Mouse (Mus musculus): ENCODE measurements around the gene C2cd4a. TPM values are rescaled to one million over a fixed set of nuclear protein-coding genes. Genes with fewer than 3 reads are reported as not detected.

Gene C2cd4a
- polyA plus RNA-seq, 1 experiment from 2014 or later = 0.78 TPM

- Histone ChIP-seq H3K4me3 (replicated peaks) (peak overlapping the region; percentile 56), H3K4me1 (peaks cover 16% of the 10 kb centered on the region), H3K9me3 (replicated peaks) (no peaks in the 10 kb centered on the region), H3K36me3 (no peaks in the 10 kb centered on the region), H3K27me3 (replicated peaks) (peaks cover 38% of the 10 kb centered on the region), H3K9ac (replicated peaks) (peak overlapping the region; percentile 57), H3K4me2 (peak overlapping the region; percentile 80), H3K27ac (replicated peaks) (peak overlapping the region; percentile 33; the same call in 1 of the 2 replicates)
- WGBS = 2% methylated on average over 78 of the region's 84 CpGs
- ATAC-seq (ENCODE audit: low FRiP score) = peak; percentile 86
These were observed 1.4 kb downstream of the C2cd4a start for GRCm38 (mm10) chr9:67830411-67831358.

DNA sequence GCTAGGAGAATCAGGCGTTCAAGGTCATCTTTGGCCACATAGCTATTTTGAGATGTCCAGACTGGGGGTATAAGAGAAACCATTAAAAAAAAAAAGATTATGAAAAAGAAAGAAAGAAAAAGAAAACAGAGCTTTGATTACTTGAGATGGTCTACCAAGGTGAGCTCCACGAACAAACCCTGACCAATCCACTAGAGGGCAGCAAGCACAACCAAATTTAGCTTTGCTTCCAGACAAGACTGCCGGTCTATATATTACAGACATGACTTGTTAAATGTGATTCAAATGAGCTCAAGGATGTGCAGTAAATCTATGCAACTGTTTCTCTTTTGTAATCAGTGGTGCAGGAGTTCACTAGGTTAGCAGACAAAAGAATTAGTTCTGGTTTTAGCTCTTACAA is 3.9 kb downstream of the C2cd4a start:
- H3K36me3 ChIP-seq = no peaks in the 10 kb centered on the region
- H3K4me1 ChIP-seq = peaks cover 16% of the 10 kb centered on the region
- H3K9ac ChIP-seq (replicated peaks) = no peak overlapping the region
- 13% methylated on average over 3 of the region's 3 CpGs for WGBS
- no peak overlapping the region for H3K4me2 ChIP-seq
- H3K27me3 ChIP-seq (replicated peaks) = peaks cover 33% of the 10 kb centered on the region
- H3K4me3 ChIP-seq (replicated peaks) = no peak overlapping the region
- ATAC-seq (ENCODE audit: low FRiP score) = no peak
- H3K9me3 ChIP-seq (replicated peaks) = 0 out of 2 replicates have a peak, but pooled peaks cover 2% of the 10 kb centered on the region
- no peak overlapping the region for H3K27ac ChIP-seq (replicated peaks)

- ATAC-seq (ENCODE audit: low FRiP score) = no peak
- H3K9ac ChIP-seq (replicated peaks) = no peak overlapping the region
- H3K4me3 ChIP-seq (replicated peaks) = no peak overlapping the region
- no peaks in the 10 kb centered on the region for H3K4me1 ChIP-seq
- H3K4me2 ChIP-seq = no peak overlapping the region
- 0 out of 2 replicates have a peak, but pooled peaks cover 2% of the 10 kb centered on the region for H3K9me3 ChIP-seq (replicated peaks)
- H3K36me3 ChIP-seq = no peaks in the 10 kb centered on the region
- H3K27ac ChIP-seq (replicated peaks) = no peak overlapping the region
- WGBS = 88% methylated on average over 7 of the region's 7 CpGs
- H3K27me3 ChIP-seq (replicated peaks) = peaks cover 14% of the 10 kb centered on the region
These were observed 6.6 kb downstream of the C2cd4a start for GRCm38 (mm10) chr9:67825527-67825926.

- 86% methylated on average over 5 of the region's 5 CpGs for WGBS
- no peak for ATAC-seq (ENCODE audit: low FRiP score)
- Histone ChIP-seq H3K4me1 (no peaks in the 10 kb centered on the region), H3K4me3 (replicated peaks) (no peak overlapping the region), H3K27me3 (replicated peaks) (no peaks in the 10 kb centered on the region), H3K36me3 (no peaks in the 10 kb centered on the region), H3K9me3 (replicated peaks) (0 out of 2 replicates have a peak, but pooled peaks cover 2% of the 10 kb centered on the region), H3K27ac (replicated peaks) (no peak overlapping the region), H3K9ac (replicated peaks) (no peak overlapping the region), H3K4me2 (no peak overlapping the region)
These were observed 9.0 kb downstream of the C2cd4a start for GRCm38 (mm10) chr9:67823131-67823530.

- no peak for ATAC-seq (ENCODE audit: low FRiP score)
- H3K9me3 ChIP-seq (replicated peaks) = no peaks in the 10 kb centered on the region
- no peak overlapping the region for H3K4me2 ChIP-seq
- H3K9ac ChIP-seq (replicated peaks) = no peak overlapping the region
- H3K4me1 ChIP-seq = no peaks in the 10 kb centered on the region
- 86% methylated on average over 4 of the region's 4 CpGs for whole genome bisulfite sequencing
- no peak overlapping the region for H3K4me3 ChIP-seq (replicated peaks)
- no peak overlapping the region for H3K27ac ChIP-seq (replicated peaks)
- no peaks in the 10 kb centered on the region for H3K27me3 ChIP-seq (replicated peaks)
- no peaks in the 10 kb centered on the region for H3K36me3 ChIP-seq
These were observed 13.5 kb downstream of the C2cd4a start for GRCm38 (mm10) chr9:67818668-67818950.

DNA sequence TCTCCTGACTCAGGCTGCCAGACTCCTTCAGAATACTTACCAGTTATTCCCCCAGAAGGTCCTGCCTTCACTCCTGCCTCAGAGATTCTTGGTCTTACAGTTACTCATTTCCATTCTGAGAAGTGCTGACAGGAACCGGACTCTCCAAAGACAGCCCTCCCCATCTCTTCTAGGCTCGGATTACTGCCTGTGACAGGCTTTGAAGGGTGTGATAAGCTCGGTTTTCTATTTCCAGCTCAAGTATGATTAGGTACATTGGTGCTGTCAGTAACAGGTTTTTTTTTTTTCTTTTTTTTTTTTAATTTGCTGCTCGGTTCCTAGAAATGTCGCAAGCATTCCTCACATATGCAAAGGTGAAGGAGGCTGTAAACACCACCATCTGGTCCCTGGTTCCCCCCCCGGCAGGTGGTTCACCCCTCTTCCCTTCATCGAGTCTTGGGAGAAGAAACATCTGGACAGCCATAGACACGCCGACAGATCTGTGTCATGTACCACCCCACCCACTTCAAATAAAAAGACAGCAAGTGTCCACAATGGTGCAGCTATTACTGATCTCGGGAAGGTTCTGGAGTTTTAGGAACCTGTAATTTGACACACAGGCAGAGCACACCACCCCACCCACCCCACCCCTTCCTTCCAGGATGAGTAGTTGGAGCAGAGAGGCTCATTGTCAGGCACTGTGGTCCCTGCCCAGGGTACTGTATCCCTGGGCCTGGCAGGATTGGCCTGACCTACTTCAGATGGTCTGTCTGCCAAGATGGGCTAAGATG is 14.0 kb downstream of the C2cd4a start:
- H3K4me2 ChIP-seq = no peak overlapping the region
- no peak overlapping the region for H3K27ac ChIP-seq (replicated peaks)
- ATAC-seq (ENCODE audit: low FRiP score) = no peak
- no peaks in the 10 kb centered on the region for H3K4me1 ChIP-seq
- no peaks in the 10 kb centered on the region for H3K27me3 ChIP-seq (replicated peaks)
- no peaks in the 10 kb centered on the region for H3K9me3 ChIP-seq (replicated peaks)
- no peaks in the 10 kb centered on the region for H3K36me3 ChIP-seq
- 72% methylated on average over 10 of the region's 10 CpGs for WGBS
- no peak overlapping the region for H3K4me3 ChIP-seq (replicated peaks)
- no peak overlapping the region for H3K9ac ChIP-seq (replicated peaks)

- ATAC-seq (ENCODE audit: low FRiP score) = no peak
- no peaks in the 10 kb centered on the region for H3K9me3 ChIP-seq (replicated peaks)
- no peak overlapping the region for H3K9ac ChIP-seq (replicated peaks)
- 75% methylated on average over 2 of the region's 2 CpGs for WGBS
- no peaks in the 10 kb centered on the region for H3K27me3 ChIP-seq (replicated peaks)
- no peaks in the 10 kb centered on the region for H3K4me1 ChIP-seq
- no peak overlapping the region for H3K4me3 ChIP-seq (replicated peaks)
- no peaks in the 10 kb centered on the region for H3K36me3 ChIP-seq
- H3K27ac ChIP-seq (replicated peaks) = no peak overlapping the region
- H3K4me2 ChIP-seq = no peak overlapping the region
These were observed 15.8 kb downstream of the C2cd4a start for GRCm38 (mm10) chr9:67816172-67816928.

- Histone ChIP-seq H3K27me3 (replicated peaks) (no peaks in the 10 kb centered on the region), H3K4me3 (replicated peaks) (no peak overlapping the region), H3K4me1 (no peaks in the 10 kb centered on the region), H3K9me3 (replicated peaks) (no peaks in the 10 kb centered on the region), H3K36me3 (no peaks in the 10 kb centered on the region), H3K27ac (replicated peaks) (no peak overlapping the region), H3K4me2 (no peak overlapping the region), H3K9ac (replicated peaks) (no peak overlapping the region)
- no peak for ATAC-seq (ENCODE audit: low FRiP score)
- WGBS = 15% methylated on average over 8 of the region's 8 CpGs
These were observed 18.3 kb downstream of the C2cd4a start for GRCm38 (mm10) chr9:67813665-67814337.

DNA sequence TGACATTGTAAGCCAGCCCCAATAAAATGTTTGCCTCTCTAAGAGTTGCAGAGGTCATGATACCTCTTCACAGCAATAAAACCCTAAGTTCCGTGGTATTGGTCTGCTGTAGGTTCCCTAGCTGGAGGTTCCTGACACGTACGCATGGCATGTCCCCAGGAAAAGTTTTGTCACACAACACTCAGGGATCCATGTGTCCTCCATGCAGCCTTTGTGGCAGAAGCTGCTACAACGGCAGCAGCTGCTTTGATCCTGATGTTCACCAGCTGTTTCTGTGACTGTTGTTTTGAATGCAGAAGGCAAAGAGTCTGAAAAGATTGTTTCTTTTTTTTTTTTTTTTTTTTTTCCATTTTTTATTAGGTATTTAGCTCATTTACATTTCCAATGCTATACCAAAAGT is 19.0 kb downstream of the C2cd4a start:
- no peaks in the 10 kb centered on the region for H3K36me3 ChIP-seq
- no peak overlapping the region for H3K4me2 ChIP-seq
- WGBS = 67% methylated on average over 4 of the region's 4 CpGs
- no peak for ATAC-seq (ENCODE audit: low FRiP score)
- H3K27ac ChIP-seq (replicated peaks) = no peak overlapping the region
- no peaks in the 10 kb centered on the region for H3K27me3 ChIP-seq (replicated peaks)
- H3K9me3 ChIP-seq (replicated peaks) = no peaks in the 10 kb centered on the region
- H3K9ac ChIP-seq (replicated peaks) = no peak overlapping the region
- no peak overlapping the region for H3K4me3 ChIP-seq (replicated peaks)
- no peaks in the 10 kb centered on the region for H3K4me1 ChIP-seq

GRCm38 (mm10) chr9:67811116-67811515 is 21.0 kb downstream of the C2cd4a start:
- H3K27me3 ChIP-seq (replicated peaks) = no peaks in the 10 kb centered on the region
- no peaks in the 10 kb centered on the region for H3K4me1 ChIP-seq
- ATAC-seq (ENCODE audit: low FRiP score) = no peak
- H3K9ac ChIP-seq (replicated peaks) = no peak overlapping the region
- WGBS = 81% methylated on average over 3 of the region's 3 CpGs
- no peaks in the 10 kb centered on the region for H3K9me3 ChIP-seq (replicated peaks)
- H3K27ac ChIP-seq (replicated peaks) = no peak overlapping the region
- H3K36me3 ChIP-seq = no peaks in the 10 kb centered on the region
- no peak overlapping the region for H3K4me2 ChIP-seq
- H3K4me3 ChIP-seq (replicated peaks) = no peak overlapping the region

GRCm38 (mm10) chr9:67810527-67810926 is 21.6 kb downstream of the C2cd4a start:
- Histone ChIP-seq H3K9ac (replicated peaks) (no peak overlapping the region), H3K4me1 (no peaks in the 10 kb centered on the region), H3K36me3 (no peaks in the 10 kb centered on the region), H3K27me3 (replicated peaks) (no peaks in the 10 kb centered on the region), H3K4me2 (no peak overlapping the region), H3K4me3 (replicated peaks) (no peak overlapping the region), H3K27ac (replicated peaks) (no peak overlapping the region), H3K9me3 (replicated peaks) (no peaks in the 10 kb centered on the region)
- ATAC-seq (ENCODE audit: low FRiP score) = no peak
- WGBS = 60% methylated on average over 6 of the region's 6 CpGs
